Comparison of ENCODE assay signal across 13 mouse cellular contexts in genomic region chr8:119436331-119436730, GRCm38 (mm10). TPM values are rescaled to one million over a fixed set of nuclear protein-coding genes. Genes with fewer than 3 reads are reported as not detected.
A peak's percentile ranks its signal among the peaks of the same experiment; 100 is the strongest.
DNase-seq lines count a peak whose midpoint lies in the region; ATAC-seq and TF ChIP-seq lines count a peak whose summit lies in the region.
"Had no signal": no experiment of that assay in that cellular context is flagged by ENCODE, and none has a peak within 500 bp of the region (broad histone marks: within the 10 kb centered on the region; RNA-seq: fewer than 3 reads in every experiment).

No protein-coding gene starts in this region.

- TF ChIP-seq CTCF in heart, postnatal 0 days (IDR thresholded peaks at IDR 0.05; ENCODE audit: low read depth), result no peak
- TF ChIP-seq CTCF in liver, postnatal 0 days (IDR thresholded peaks at IDR 0.05; ENCODE audit: low read depth), result no peak
- no peak for TF ChIP-seq CTCF in layer of hippocampus, adult 2 months (conservative IDR thresholded peaks at IDR 0.05)

- no peaks in the 10 kb centered on the region for H3K36me3 ChIP-seq in heart, postnatal 0 days (replicated peaks; ENCODE audit: control insufficient read depth, insufficient read depth, low read length)
- H3K36me3 ChIP-seq in heart, embryonic 11.5 days (ENCODE audit: control insufficient read depth, insufficient read depth, low read length), result no peaks in the 10 kb centered on the region
- peaks cover 5% of the 10 kb centered on the region for H3K36me3 ChIP-seq in liver, postnatal 0 days (replicated peaks; ENCODE audit: insufficient read depth, low read length)
- H3K36me3 ChIP-seq: hindbrain, embryonic 15.5 days had no signal

- peaks cover 6% of the 10 kb centered on the region for H3K4me1 ChIP-seq in heart, postnatal 0 days (ENCODE audit: control insufficient read depth, insufficient read depth)
- H3K4me1 ChIP-seq in heart, embryonic 11.5 days (ENCODE audit: control insufficient read depth, insufficient read depth, low read length), result peaks cover 9% of the 10 kb centered on the region; the same call in 1 of the 2 replicates
- peaks cover 40% of the 10 kb centered on the region for H3K4me1 ChIP-seq in liver, postnatal 0 days (ENCODE audit: insufficient read depth)

- no peak for DNase-seq in heart, postnatal 0 days (ENCODE audit: low spot score)
- DNase-seq in 416B (ENCODE audit: low read depth), result peak; percentile 73
- DNase-seq in liver, postnatal 0 days, result no peak
- no peak for DNase-seq in layer of hippocampus, postnatal 14 days (ENCODE audit: low spot score in 2 of 2)
- no peak for DNase-seq in layer of hippocampus, adult 2 months (ENCODE audit: low spot score in 2 of 2)
- DNase-seq: cerebellum, adult 11 months; thymus, postnatal 14 days had no signal

- no peak overlapping the region for H3K9ac ChIP-seq in heart, postnatal 0 days (replicated peaks; ENCODE audit: low read depth, low read length)
- H3K9ac ChIP-seq in heart, embryonic 11.5 days (ENCODE audit: low read depth, low read length), result no peak overlapping the region
- peak overlapping the region; percentile 78 for H3K9ac ChIP-seq in liver, postnatal 0 days (replicated peaks)
- H3K9ac ChIP-seq: forebrain, embryonic 13.5 days; hindbrain, embryonic 15.5 days had no signal

- TF ChIP-seq EP300 in heart, postnatal 0 days (IDR thresholded peaks at IDR 0.05; ENCODE audit: low read depth), result no peak
- TF ChIP-seq EP300 in liver, postnatal 0 days (IDR thresholded peaks at IDR 0.05; ENCODE audit: low read depth), result no peak

- H3K27ac ChIP-seq in heart, postnatal 0 days (ENCODE audit: low read depth), result no peak overlapping the region; the same call in 1 of the 2 replicates
- no peak overlapping the region for H3K27ac ChIP-seq in heart, embryonic 11.5 days (ENCODE audit: low read depth, low read length)
- peak overlapping the region; percentile 94 for H3K27ac ChIP-seq in liver, postnatal 0 days (ENCODE audit: low read depth)
- H3K27ac ChIP-seq in layer of hippocampus, adult 2 months, result no peak overlapping the region
- H3K27ac ChIP-seq: forebrain, embryonic 13.5 days; hindbrain, embryonic 15.5 days had no signal

- WGBS in heart, postnatal 0 days, result 70% methylated on average over 10 of the region's 10 CpGs
- 80% methylated on average over 10 of the region's 10 CpGs for WGBS in heart, embryonic 11.5 days (ENCODE audit: insufficient replicate concordance)
- 59% methylated on average over 10 of the region's 10 CpGs for WGBS in liver, postnatal 0 days (ENCODE audit: insufficient replicate concordance)

- no peaks in the 10 kb centered on the region for H3K27me3 ChIP-seq in heart, postnatal 0 days (ENCODE audit: control insufficient read depth, insufficient read depth, low read length)
- peaks cover 2% of the 10 kb centered on the region for H3K27me3 ChIP-seq in heart, embryonic 11.5 days (ENCODE audit: control insufficient read depth, insufficient read depth, low read length)
- no peaks in the 10 kb centered on the region for H3K27me3 ChIP-seq in liver, postnatal 0 days (ENCODE audit: insufficient read depth, low read length)
- H3K27me3 ChIP-seq: hindbrain, embryonic 15.5 days had no signal

- peak overlapping the region; percentile 28; the same call in 1 of the 2 replicates for H3K4me2 ChIP-seq in heart, postnatal 0 days (ENCODE audit: low read depth, low read length)
- H3K4me2 ChIP-seq in heart, embryonic 11.5 days, result no peak overlapping the region
- peak overlapping the region; percentile 71 for H3K4me2 ChIP-seq in liver, postnatal 0 days (ENCODE audit: low read depth, low read length)
- H3K4me2 ChIP-seq: forebrain, embryonic 13.5 days; hindbrain, embryonic 15.5 days had no signal

- ATAC-seq in heart, postnatal 0 days (ENCODE audit: insufficient read depth, low read depth), result 0 out of 2 replicates have a peak, but pooled peaks have one; percentile 7
- no peak for ATAC-seq in heart, embryonic 11.5 days (replicated peaks; ENCODE audit: insufficient number of reproducible peaks, low FRiP score, low TSS enrichment)
- ATAC-seq in common myeloid progenitor, adult 5-6 weeks (replicated peaks; ENCODE audit: low read depth, poor library complexity, severe bottlenecking), result 0 out of 2 replicates have a peak, but pooled peaks have one; percentile 2
- ATAC-seq in liver, postnatal 0 days, result no peak
- ATAC-seq in CD4-positive, CD25-positive, alpha-beta regulatory T cell, adult 4 months, result no peak
- ATAC-seq: forebrain, embryonic 13.5 days had no signal

- no peak overlapping the region for H3K4me3 ChIP-seq in heart, postnatal 0 days (ENCODE audit: low read depth, low read length)
- H3K4me3 ChIP-seq in heart, embryonic 11.5 days (ENCODE audit: low read depth, low read length), result no peak overlapping the region
- peak overlapping the region; percentile 56 for H3K4me3 ChIP-seq in liver, postnatal 0 days (ENCODE audit: low read depth, low read length)
- H3K4me3 ChIP-seq in layer of hippocampus, adult 2 months, result no peak overlapping the region
- H3K4me3 ChIP-seq: forebrain, embryonic 13.5 days; hindbrain, embryonic 15.5 days had no signal

- H3K9me3 ChIP-seq in heart, postnatal 0 days (replicated peaks; ENCODE audit: control insufficient read depth, low read length), result no peaks in the 10 kb centered on the region
- no peaks in the 10 kb centered on the region for H3K9me3 ChIP-seq in heart, embryonic 11.5 days (replicated peaks; ENCODE audit: control insufficient read depth, low read length)
- H3K9me3 ChIP-seq in liver, postnatal 0 days (ENCODE audit: low read length), result no peaks in the 10 kb centered on the region
- H3K9me3 ChIP-seq: forebrain, embryonic 13.5 days; hindbrain, embryonic 15.5 days had no signal

RNA-seq across cellular contexts. Expression of gene Osgin1, which starts 2.4 kb away (rescaled TPM):
- total RNA-seq in heart, postnatal 0 days (2014; rRNA removed; ENCODE audit: low replicate concordance), result not detected in 2 replicates
- 0.38 and 1.0 TPM in 2 replicates for polyA plus RNA-seq in heart, postnatal 0 days (2015; fragmentation: Nextera tagmentation; extraction: Ambion mirVana)
- 0.39 and 0.94 TPM in 2 replicates for polyA plus RNA-seq in heart, embryonic 11.5 days (2014; fragmentation: Nextera tagmentation; extraction: Ambion mirVana)
- not detected in 2 replicates for total RNA-seq in common myeloid progenitor, adult 5-6 weeks (2017)
- 138 and 168 TPM in 2 replicates for polyA plus RNA-seq in liver, postnatal 0 days (2015; fragmentation: Nextera tagmentation; extraction: Ambion mirVana)
- total RNA-seq in layer of hippocampus, postnatal 14 days (2021), result 1 to 10 TPM in 1 of 2 experiments, under 1 TPM in 1; 0.19 to 1.2 TPM
- total RNA-seq in layer of hippocampus, adult 2 months (2021), result 1 to 10 TPM in 1 of 2 experiments, under 1 TPM in 1; 0.18 to 1.3 TPM
- 10 to 100 TPM; 16.7 to 26.0 TPM for polyA plus RNA-seq in CD4-positive, CD25-positive, alpha-beta regulatory T cell, adult 4 months (2017; shearing (Covaris generic))

RNA-seq across cellular contexts. Expression of gene Necab2, which starts 10.2 kb away (rescaled TPM):
- not detected in 2 replicates for total RNA-seq in heart, postnatal 0 days (2014; rRNA removed; ENCODE audit: low replicate concordance)
- 0.07 TPM in 1 of 2 replicates, not detected in the other for polyA plus RNA-seq in heart, postnatal 0 days (2015; fragmentation: Nextera tagmentation; extraction: Ambion mirVana)
- polyA plus RNA-seq in heart, embryonic 11.5 days (2014; fragmentation: Nextera tagmentation; extraction: Ambion mirVana), result 1.4 and 2.0 TPM in 2 replicates
- not detected in 2 replicates for total RNA-seq in common myeloid progenitor, adult 5-6 weeks (2017)
- 0.14 TPM in 1 of 2 replicates, not detected in the other for polyA plus RNA-seq in liver, postnatal 0 days (2015; fragmentation: Nextera tagmentation; extraction: Ambion mirVana)
- total RNA-seq in layer of hippocampus, postnatal 14 days (2021), result 100 to 1,000 TPM; 126 to 129 TPM
- total RNA-seq in layer of hippocampus, adult 2 months (2021), result 100 to 1,000 TPM in 1 of 2 experiments, 10 to 100 TPM in 1; 99.0 to 104 TPM
- not detected for polyA plus RNA-seq in CD4-positive, CD25-positive, alpha-beta regulatory T cell, adult 4 months (2017; shearing (Covaris generic))
- total RNA-seq: heart, postnatal 10 days had no signal

RNA-seq across cellular contexts. Expression of gene Mlycd, which starts 41.7 kb away (rescaled TPM):
- total RNA-seq in heart, postnatal 0 days (2014; rRNA removed; ENCODE audit: low replicate concordance), result 72.2 and 109 TPM in 2 replicates
- 75.1 and 77.5 TPM in 2 replicates for polyA plus RNA-seq in heart, postnatal 0 days (2015; fragmentation: Nextera tagmentation; extraction: Ambion mirVana)
- 14.2 and 19.0 TPM in 2 replicates for polyA plus RNA-seq in heart, embryonic 11.5 days (2014; fragmentation: Nextera tagmentation; extraction: Ambion mirVana)
- 8.1 and 12.0 TPM in 2 replicates for total RNA-seq in common myeloid progenitor, adult 5-6 weeks (2017)
- 37.0 and 44.4 TPM in 2 replicates for polyA plus RNA-seq in liver, postnatal 0 days (2015; fragmentation: Nextera tagmentation; extraction: Ambion mirVana)
- total RNA-seq in layer of hippocampus, postnatal 14 days (2021), result 10 to 100 TPM; 24.1 to 27.0 TPM
- total RNA-seq in layer of hippocampus, adult 2 months (2021), result 10 to 100 TPM; 29.1 to 30.8 TPM
- polyA plus RNA-seq in CD4-positive, CD25-positive, alpha-beta regulatory T cell, adult 4 months (2017; shearing (Covaris generic)), result 1 to 10 TPM; 4.5 to 5.6 TPM

Comparison
In these comparisons a context has a peak if more than half of its experiments do, and no peak if none do; other contexts are left out.
1. ATAC-seq: peak in heart, postnatal 0 days (single experiment) and common myeloid progenitor, adult 5-6 weeks (single experiment); none in heart, embryonic 11.5 days (single experiment), liver, postnatal 0 days (single experiment) and CD4-positive, CD25-positive, alpha-beta regulatory T cell, adult 4 months (single experiment).
2. RNA of gene Necab2, which starts 10.2 kb away (total RNA-seq): 126 to 129 TPM in layer of hippocampus, postnatal 14 days and 99.0 to 104 TPM in layer of hippocampus, adult 2 months; not detected in heart, postnatal 0 days and not detected in common myeloid progenitor, adult 5-6 weeks; every median in the first group is over 10 times any median in the second.